Comparison of ENCODE assay signal across 8 mouse cellular contexts in the genomic region with DNA sequence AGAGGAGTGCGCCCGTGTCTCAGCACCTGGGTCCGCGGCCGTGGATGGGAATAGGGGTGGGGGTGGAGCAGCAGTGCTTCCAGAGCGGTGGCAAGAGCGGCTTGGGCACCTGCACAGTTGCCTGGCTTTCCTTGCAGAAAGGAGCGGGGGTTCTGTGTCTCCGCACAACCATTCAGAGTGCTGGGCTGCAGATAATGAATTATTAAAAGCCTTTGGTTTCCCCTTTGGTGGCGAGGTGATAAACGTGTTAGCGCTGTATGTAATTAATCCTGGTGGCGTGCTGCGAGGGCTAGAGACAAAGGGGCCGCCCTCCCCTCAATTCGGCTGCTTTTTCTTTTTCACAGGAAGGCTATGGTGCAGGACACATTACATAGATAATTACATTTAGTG. TPM values are rescaled to one million over a fixed set of nuclear protein-coding genes. Genes with fewer than 3 reads are reported as not detected.
A peak's percentile ranks its signal among the peaks of the same experiment; 100 is the strongest.
DNase-seq lines count a peak whose midpoint lies in the region; ATAC-seq and TF ChIP-seq lines count a peak whose summit lies in the region.

No protein-coding gene starts in this region.

- peak overlapping the region; percentile 51 for H3K9ac ChIP-seq in embryonic facial prominence, embryonic 11.5 days (replicated peaks; ENCODE audit: low read length)
- peak overlapping the region; percentile 27 for H3K9ac ChIP-seq in intestine, embryonic 14.5 days (ENCODE audit: low read length)
- peak overlapping the region; percentile 78 for H3K9ac ChIP-seq in neural tube, embryonic 12.5 days

- H3K4me2 ChIP-seq in embryonic facial prominence, embryonic 11.5 days (ENCODE audit: low read depth, low read length): peak overlapping the region; percentile 64
- peak overlapping the region; percentile 68 for H3K4me2 ChIP-seq in intestine, embryonic 14.5 days (ENCODE audit: low read length)
- peak overlapping the region; percentile 75 for H3K4me2 ChIP-seq in neural tube, embryonic 12.5 days (replicated peaks)

- peaks cover 15% of the 10 kb centered on the region for H3K27me3 ChIP-seq in embryonic facial prominence, embryonic 11.5 days (ENCODE audit: control insufficient read depth, insufficient read depth, low read length)
- H3K27me3 ChIP-seq in intestine, embryonic 14.5 days (replicated peaks; ENCODE audit: control insufficient read depth, insufficient read depth, low read length): peaks cover 11% of the 10 kb centered on the region; the same call in 1 of the 2 replicates
- H3K27me3 ChIP-seq in neural tube, embryonic 12.5 days (replicated peaks): no peaks in the 10 kb centered on the region

- peak overlapping the region; percentile 88 for H3K4me3 ChIP-seq in left cerebral cortex, adult 2 months
- H3K4me3 ChIP-seq in embryonic facial prominence, embryonic 11.5 days (ENCODE audit: low read depth, low read length): peak overlapping the region; percentile 46
- peak overlapping the region; percentile 41 for H3K4me3 ChIP-seq in intestine, embryonic 14.5 days (ENCODE audit: low read depth, low read length)
- peak overlapping the region; percentile 58 for H3K4me3 ChIP-seq in neural tube, embryonic 12.5 days

- TF ChIP-seq CTCF in left cerebral cortex, adult 2 months (IDR thresholded peaks at IDR 0.05): no peak

- DNase-seq in left cerebral cortex, adult 2 months (ENCODE audit: extremely low spot score in 1 of 2, low spot score in 2 of 2): no peak
- no peak for DNase-seq in left cerebral cortex, postnatal 10 days (ENCODE audit: extremely low spot score in 1 of 2, low spot score in 2 of 2)
- peak; percentile 35 for DNase-seq in embryonic facial prominence, embryonic 11.5 days (ENCODE audit: low spot score)
- DNase-seq in intestine, embryonic 14.5 days (ENCODE audit: low spot score): no peak
- no peak for DNase-seq in layer of hippocampus, adult 9-11 months
- no peak for DNase-seq in adrenal gland, postnatal 25 days
- DNase-seq in natural killer cell, adult 2 months (ENCODE audit: low spot score in 2 of 2): no peak

- H3K9me3 ChIP-seq in embryonic facial prominence, embryonic 11.5 days (replicated peaks; ENCODE audit: control insufficient read depth, low read length): no peaks in the 10 kb centered on the region
- no peaks in the 10 kb centered on the region for H3K9me3 ChIP-seq in intestine, embryonic 14.5 days (ENCODE audit: control insufficient read depth, low read length)
- no peaks in the 10 kb centered on the region for H3K9me3 ChIP-seq in neural tube, embryonic 12.5 days

- intact Hi-C loops in left cerebral cortex, adult 2 months (cut with DNase I): loop anchor here (1.0 to 5.0 kb wide), 5 partner anchors 28 to 185 kb away; no protein-coding TSS in a partner anchor
- intact Hi-C loops in left cerebral cortex, postnatal 10 days (cut with DNase I): loop anchor here (10.0 kb wide), 1 partner anchor 82 kb away; no protein-coding TSS in a partner anchor

- H3K36me3 ChIP-seq in embryonic facial prominence, embryonic 11.5 days (replicated peaks; ENCODE audit: control insufficient read depth, insufficient read depth, low read depth, low read length): no peaks in the 10 kb centered on the region
- no peaks in the 10 kb centered on the region for H3K36me3 ChIP-seq in intestine, embryonic 14.5 days (ENCODE audit: control insufficient read depth, insufficient read depth, low read length)
- no peaks in the 10 kb centered on the region for H3K36me3 ChIP-seq in neural tube, embryonic 12.5 days

- peak overlapping the region; percentile 81 for H3K27ac ChIP-seq in left cerebral cortex, adult 2 months
- H3K27ac ChIP-seq in embryonic facial prominence, embryonic 11.5 days (replicated peaks; ENCODE audit: low read depth, low read length): peak overlapping the region; percentile 41
- peak overlapping the region; percentile 1 for H3K27ac ChIP-seq in intestine, embryonic 14.5 days (ENCODE audit: low read depth)
- peak overlapping the region; percentile 96 for H3K27ac ChIP-seq in neural tube, embryonic 12.5 days

- ATAC-seq in embryonic facial prominence, embryonic 11.5 days (replicated peaks; ENCODE audit: insufficient number of reproducible peaks, low FRiP score, low TSS enrichment, low read depth): peak; percentile 12
- no peak for ATAC-seq in intestine, embryonic 14.5 days (replicated peaks; ENCODE audit: low FRiP score, low TSS enrichment, low read depth)
- peak; percentile 75 for ATAC-seq in neural tube, embryonic 12.5 days (ENCODE audit: low FRiP score, low read depth)

- WGBS in embryonic facial prominence, embryonic 11.5 days: 2% methylated on average over 16 of the region's 16 CpGs
- WGBS in intestine, embryonic 14.5 days: 8% methylated on average over 16 of the region's 16 CpGs
- under 1% methylated on average over 16 of the region's 16 CpGs for WGBS in neural tube, embryonic 12.5 days

- no peaks in the 10 kb centered on the region; the same call in 1 of the 2 replicates for H3K4me1 ChIP-seq in embryonic facial prominence, embryonic 11.5 days (ENCODE audit: control insufficient read depth, insufficient read depth, low read length)
- H3K4me1 ChIP-seq in intestine, embryonic 14.5 days (replicated peaks; ENCODE audit: control insufficient read depth, insufficient read depth, low read length): peaks cover 16% of the 10 kb centered on the region
- H3K4me1 ChIP-seq in neural tube, embryonic 12.5 days: peaks cover 40% of the 10 kb centered on the region

RNA-seq across cellular contexts. Expression of gene Plekha6, which starts 18.7 kb away (rescaled TPM):
- total RNA-seq in left cerebral cortex, adult 2 months (2021): 10 to 100 TPM; 94.2 to 96.3 TPM
- 10 to 100 TPM; 57.2 to 59.3 TPM for total RNA-seq in left cerebral cortex, postnatal 10 days (2021)
- 2.0 and 2.8 TPM in 2 replicates for polyA plus RNA-seq in embryonic facial prominence, embryonic 11.5 days (2014; fragmentation: Nextera tagmentation; extraction: Ambion mirVana)
- 15.9 TPM in 2 replicates for polyA plus RNA-seq in intestine, embryonic 14.5 days (2014; fragmentation: Nextera tagmentation; extraction: Ambion mirVana)
- 28.4 and 29.4 TPM in 2 replicates for polyA plus RNA-seq in neural tube, embryonic 12.5 days (2016; fragmentation: Nextera tagmentation; extraction: Ambion mirVana)
- 13.5 and 18.4 TPM in 2 replicates for total RNA-seq in adrenal gland, postnatal 25 days (2021)

RNA-seq across cellular contexts. Expression of gene Ppp1r15b, which starts 51.8 kb away (rescaled TPM):
- 10 to 100 TPM; 41.4 to 44.3 TPM for total RNA-seq in left cerebral cortex, adult 2 months (2021)
- 10 to 100 TPM; 43.6 to 44.1 TPM for total RNA-seq in left cerebral cortex, postnatal 10 days (2021)
- polyA plus RNA-seq in embryonic facial prominence, embryonic 11.5 days (2014; fragmentation: Nextera tagmentation; extraction: Ambion mirVana): 41.5 and 42.1 TPM in 2 replicates
- 50.6 and 54.4 TPM in 2 replicates for polyA plus RNA-seq in intestine, embryonic 14.5 days (2014; fragmentation: Nextera tagmentation; extraction: Ambion mirVana)
- polyA plus RNA-seq in neural tube, embryonic 12.5 days (2016; fragmentation: Nextera tagmentation; extraction: Ambion mirVana): 43.3 and 45.8 TPM in 2 replicates
- 82.5 and 88.1 TPM in 2 replicates for total RNA-seq in adrenal gland, postnatal 25 days (2021)

Comparison
In these comparisons a context has a peak if more than half of its experiments do, and no peak if none do; other contexts are left out.
1. H3K27ac ChIP-seq: peak in every context shown above with its lines; median percentile 96 in neural tube, embryonic 12.5 days; 81 in left cerebral cortex, adult 2 months; 41 in embryonic facial prominence, embryonic 11.5 days; 1 in intestine, embryonic 14.5 days.
2. H3K9ac ChIP-seq: peak in every context shown above with its lines; median percentile 78 in neural tube, embryonic 12.5 days; 51 in embryonic facial prominence, embryonic 11.5 days; 27 in intestine, embryonic 14.5 days.